Mouse (Mus musculus) kidney, embryonic 14.5 days (tissue): Measurements from ENCODE around the gene Il22ra1. TPM values are rescaled to one million over a fixed set of nuclear protein-coding genes. Genes with fewer than 3 reads are reported as not detected.
A peak's percentile ranks its signal among the peaks of the same experiment; 100 is the strongest.

ENCODE experiments used
- ATAC-seq: fragments of 200-750 bp; cut with Nextera tagmentation; 2 replicates; pipeline ENCODE4 v1.8.0; 2017; ENCODE audit warnings: moderate number of reproducible peaks, mild to moderate bottlenecking, moderate TSS enrichment, moderate library complexity; ENCODE audit not compliant: low FRiP score, low TSS enrichment
- H3K27ac ChIP-seq: fragments of 300-500 bp; sonication (generic); 2 replicates; pipeline ENCODE4 v1.5.1; 2014; ENCODE audit warnings: low read depth, mild to moderate bottlenecking, low read length, moderate library complexity, mixed read lengths
- H3K27me3 ChIP-seq: fragments of 300-500 bp; sonication (generic); 2 replicates; pipeline ENCODE4 v1.6.1; 2014; ENCODE audit warnings: mild to moderate bottlenecking, low read length; ENCODE audit not compliant: control insufficient read depth, insufficient read depth
- H3K36me3 ChIP-seq: fragments of 300-500 bp; sonication (generic); 2 replicates; pipeline ENCODE4 v1.6.1; 2014; ENCODE audit warnings: low read length, mixed read lengths; ENCODE audit not compliant: control insufficient read depth, insufficient read depth
- H3K4me1 ChIP-seq: fragments of 300-500 bp; sonication (generic); 2 replicates; pipeline ENCODE4 v1.6.1; 2014; ENCODE audit warnings: low read length, mixed read lengths; ENCODE audit not compliant: control insufficient read depth, insufficient read depth
- H3K4me2 ChIP-seq: fragments of 300-500 bp; sonication (generic); replicated peaks from 2 replicates; pipeline ENCODE4 v1.6.1; 2014; ENCODE audit warnings: low read depth, mild to moderate bottlenecking, low read length
- H3K4me3 ChIP-seq: fragments of 300-500 bp; sonication (generic); 2 replicates; pipeline ENCODE4 v1.5.1; 2014; ENCODE audit warnings: mild to moderate bottlenecking, low read length
- H3K9ac ChIP-seq: fragments of 300-500 bp; sonication (generic); 2 replicates; pipeline ENCODE4 v1.6.1; 2014; ENCODE audit warnings: low read depth, mild to moderate bottlenecking, low read length, moderate library complexity
- H3K9me3 ChIP-seq: fragments of 300-500 bp; sonication (generic); 2 replicates; pipeline ENCODE4 v1.6.1; 2016; ENCODE audit warnings: low read length; ENCODE audit not compliant: control insufficient read depth
- WGBS: fragments of 180-500 bp; shearing (Covaris S2); extraction: QIAGEN DNeasy Blood & Tissue Kit; methylation state at CpG from one replicate; pipeline ENCODE4 v1.1.7; 2014; 5-methylcytosine and 5-hydroxymethylcytosine counted together
- polyA plus RNA-seq: library from polyadenylated mRNA; unstranded; fragments of >200 nt; fragmentation: Nextera tagmentation; extraction: Ambion mirVana; gene quantifications from 2 replicates; pipeline ENCODE4 v1.2.1, GENCODE M21; 2014

Il22ra1 gene
- polyA plus RNA-seq, 1 experiment from 2014 or later: not detected

DNA sequence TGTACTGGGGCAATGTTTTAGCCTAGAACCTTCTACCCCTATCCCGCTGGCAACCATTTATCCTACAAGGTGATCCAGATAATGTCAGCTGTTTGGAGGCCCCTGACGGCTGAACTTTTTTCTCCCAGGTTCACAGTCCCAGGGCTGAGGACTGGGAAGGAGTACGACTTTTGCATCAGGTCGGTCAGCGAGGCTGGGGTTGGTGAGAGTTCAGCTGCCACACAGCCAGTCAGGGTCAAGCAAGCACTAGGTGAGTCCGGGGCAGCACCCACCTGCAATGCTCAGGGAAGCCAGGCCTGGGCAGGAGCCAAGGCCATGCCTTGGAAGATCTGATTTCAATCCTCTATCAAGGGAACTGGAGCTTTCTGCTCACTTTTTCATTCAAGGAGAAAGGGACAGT lies 59.3 kb downstream of the Il22ra1 start:
- WGBS: 73% methylated on average over 6 of the region's 6 CpGs
- Histone ChIP-seq H3K9me3 (no peaks in the 10 kb centered on the region), H3K4me1 (no peaks in the 10 kb centered on the region), H3K9ac (no peak overlapping the region), H3K4me3 (no peak overlapping the region), H3K36me3 (no peaks in the 10 kb centered on the region), H3K27me3 (no peaks in the 10 kb centered on the region), H3K27ac (0 out of 2 replicates have a peak overlapping the region, but pooled peaks have one; percentile 24), H3K4me2 (no peak overlapping the region)
- ATAC-seq: no peak

DNA sequence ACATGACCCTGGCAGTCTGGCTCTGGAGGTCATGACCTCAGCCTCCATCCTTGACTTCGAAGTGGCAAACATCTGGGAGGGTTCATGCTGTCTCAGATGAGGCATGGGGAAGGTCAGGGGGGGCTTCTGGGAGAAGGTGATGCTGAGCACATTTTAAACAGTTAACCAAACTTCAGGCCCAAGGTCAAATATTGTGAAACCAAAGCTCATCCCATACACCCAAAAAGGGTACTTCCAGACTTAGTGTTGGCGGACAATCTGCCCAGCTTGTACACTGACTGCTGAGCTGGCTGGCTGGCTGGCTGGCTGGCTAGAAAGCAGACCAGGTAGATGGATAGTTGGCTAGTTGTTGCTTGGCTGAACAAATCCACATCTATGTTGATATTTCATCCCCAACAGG lies 61.2 kb downstream of the Il22ra1 start:
- no peak for ATAC-seq
- Histone ChIP-seq H3K9me3 (no peaks in the 10 kb centered on the region), H3K9ac (no peak overlapping the region), H3K4me2 (no peak overlapping the region), H3K4me1 (no peaks in the 10 kb centered on the region), H3K4me3 (no peak overlapping the region), H3K27ac (no peak overlapping the region), H3K36me3 (no peaks in the 10 kb centered on the region), H3K27me3 (no peaks in the 10 kb centered on the region)
- 68% methylated on average over 2 of the region's 2 CpGs for WGBS

GRCm38 (mm10) chr4:135792821-135793220 lies 64.8 kb downstream of the Il22ra1 start:
- H3K27me3 ChIP-seq: no peaks in the 10 kb centered on the region
- 95% methylated on average over 5 of the region's 5 CpGs for WGBS
- H3K9me3 ChIP-seq: no peaks in the 10 kb centered on the region
- H3K9ac ChIP-seq: no peak overlapping the region
- no peaks in the 10 kb centered on the region for H3K4me1 ChIP-seq
- no peak overlapping the region for H3K4me3 ChIP-seq
- ATAC-seq: no peak
- H3K27ac ChIP-seq: no peak overlapping the region
- H3K4me2 ChIP-seq: no peak overlapping the region
- no peaks in the 10 kb centered on the region for H3K36me3 ChIP-seq

DNA sequence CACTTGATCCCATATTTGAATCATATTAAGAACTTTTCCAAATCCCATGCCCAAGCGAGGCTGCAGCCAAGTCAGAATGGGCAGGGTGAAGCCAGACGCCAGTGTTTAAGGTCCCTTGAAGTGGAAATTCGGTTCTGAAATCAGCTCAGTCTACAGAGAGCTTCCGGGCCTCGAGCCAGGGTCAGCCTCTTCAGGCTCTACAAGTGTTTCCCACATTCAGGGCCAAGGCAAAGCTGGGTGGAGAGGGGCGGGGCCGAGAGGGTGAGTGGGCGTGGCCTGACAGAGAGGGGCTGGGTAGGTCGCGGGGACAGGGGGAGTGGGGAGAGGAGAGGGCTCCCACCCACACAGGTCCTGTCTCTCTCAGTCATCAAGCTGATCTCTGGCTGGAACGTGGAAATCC lies 70.0 kb downstream of the Il22ra1 start:
- Histone ChIP-seq H3K27ac (no peak overlapping the region), H3K4me3 (no peak overlapping the region)
- peak; percentile 29; the same call in 1 of the 2 replicates for ATAC-seq

DNA sequence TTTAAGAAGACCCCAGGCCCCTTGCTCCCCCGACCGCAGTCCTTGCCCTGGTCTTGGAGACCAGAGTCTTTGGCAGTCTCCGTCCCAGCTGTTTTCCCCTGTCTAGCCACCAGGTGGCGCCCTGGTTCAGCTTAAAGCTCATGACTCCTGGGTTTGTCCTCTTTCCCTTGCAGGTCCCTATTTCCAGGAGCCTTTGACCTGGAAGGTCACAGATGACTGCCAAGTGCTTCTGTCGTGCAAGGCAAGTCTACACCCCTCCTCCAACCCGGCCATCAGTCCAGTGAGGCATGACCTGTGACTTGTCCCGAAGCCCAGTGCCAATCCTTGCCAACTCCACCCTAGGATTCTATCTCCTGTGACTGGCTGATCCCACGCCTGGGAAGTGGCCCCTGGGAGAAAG lies 73.6 kb downstream of the Il22ra1 start:
- Histone ChIP-seq H3K4me1 (no peaks in the 10 kb centered on the region), H3K9ac (no peak overlapping the region), H3K4me2 (no peak overlapping the region), H3K27me3 (no peaks in the 10 kb centered on the region), H3K36me3 (no peaks in the 10 kb centered on the region), H3K9me3 (peaks cover 8% of the 10 kb centered on the region), H3K4me3 (no peak overlapping the region), H3K27ac (no peak overlapping the region)
- WGBS: 12% methylated on average over 8 of the region's 8 CpGs
- peak; percentile 68 for ATAC-seq

More for the DNA sequence above, 70.0 kb downstream of the Il22ra1 start:
- Histone ChIP-seq H3K4me2 (no peak overlapping the region), H3K9ac (no peak overlapping the region), H3K4me1 (no peaks in the 10 kb centered on the region), H3K9me3 (no peaks in the 10 kb centered on the region), H3K36me3 (no peaks in the 10 kb centered on the region), H3K27me3 (no peaks in the 10 kb centered on the region)
- 29% methylated on average over 11 of the region's 11 CpGs for WGBS

Other genes starting within 250 kb of the Il22ra1 start
- 0.64 and 0.81 TPM in 2 replicates for gene Stpg1, start 233.4 kb upstream of the Il22ra1 start, polyA plus RNA-seq
- 2.7 and 3.8 TPM in 2 replicates for gene Nipal3, start 233.1 kb upstream of the Il22ra1 start, polyA plus RNA-seq
- 1.4 and 2.3 TPM in 2 replicates for gene Grhl3, start 154.5 kb upstream of the Il22ra1 start, polyA plus RNA-seq
- gene Ifnlr1, start 41.9 kb upstream of the Il22ra1 start, polyA plus RNA-seq: 0.46 and 1.1 TPM in 2 replicates
- 0.06 and 0.35 TPM in 2 replicates for gene Myom3, start 31.5 kb downstream of the Il22ra1 start, polyA plus RNA-seq
- gene Srsf10, start 127.6 kb downstream of the Il22ra1 start, polyA plus RNA-seq: 334 and 342 TPM in 2 replicates
- 174 and 209 TPM in 2 replicates for gene Pnrc2, start 145.7 kb downstream of the Il22ra1 start, polyA plus RNA-seq
- gene Cnr2, start 167.2 kb downstream of the Il22ra1 start, polyA plus RNA-seq: 0.10 and 0.45 TPM in 2 replicates
- 57.6 and 69.2 TPM in 2 replicates for gene Fuca1, start 192.6 kb downstream of the Il22ra1 start, polyA plus RNA-seq
- 81.1 and 81.3 TPM in 2 replicates for gene Hmgcl, start 218.3 kb downstream of the Il22ra1 start, polyA plus RNA-seq
- gene Gale, start 235.6 kb downstream of the Il22ra1 start, polyA plus RNA-seq: 29.0 and 31.3 TPM in 2 replicates
- 133 and 140 TPM in 2 replicates for gene Lypla2, start 244.5 kb downstream of the Il22ra1 start, polyA plus RNA-seq